Mouse (Mus musculus) neural tube, embryonic 11.5 days (tissue): ENCODE measurements at regions not wholly inside any gene's neighbourhood (a gene's known extent, or its start where the extent isn't known, plus 50 kb on each side); places are given as distances from the start of the nearest gene placed in this dataset.

ENCODE experiments used
- ATAC-seq: fragments of 200-750 bp; cut with Nextera tagmentation; 2 replicates; pipeline ENCODE4 v1.8.0; 2017; ENCODE audit warnings: moderate number of reproducible peaks, mild to moderate bottlenecking, moderate TSS enrichment, moderate library complexity; ENCODE audit not compliant: insufficient read depth, low FRiP score, low TSS enrichment
- DNase-seq: peaks from one replicate; pipeline ENCODE4 v3.0.0-alpha.2; 2015; ENCODE audit warnings: low spot score
- H3K27ac ChIP-seq: fragments of 300-500 bp; sonication (generic); 2 replicates; pipeline ENCODE4 v1.5.1; 2014; ENCODE audit warnings: low read depth, mild to moderate bottlenecking, low read length
- H3K27me3 ChIP-seq: fragments of 300-500 bp; sonication (generic); 2 replicates; pipeline ENCODE4 v1.6.1; 2014; ENCODE audit warnings: mild to moderate bottlenecking, low read length, mixed read lengths; ENCODE audit not compliant: control insufficient read depth, insufficient read depth
- H3K36me3 ChIP-seq: fragments of 300-500 bp; sonication (generic); 2 replicates; pipeline ENCODE4 v1.6.1; 2014; ENCODE audit warnings: mild to moderate bottlenecking, low read length, moderate library complexity, mixed read lengths; ENCODE audit not compliant: control insufficient read depth, insufficient read depth
- H3K4me1 ChIP-seq: fragments of 300-500 bp; sonication (generic); 2 replicates; pipeline ENCODE4 v1.6.1; 2014; ENCODE audit warnings: low read length, mixed read lengths; ENCODE audit not compliant: control insufficient read depth, insufficient read depth
- H3K4me2 ChIP-seq: fragments of 300-500 bp; sonication (generic); 2 replicates; pipeline ENCODE4 v1.6.1; 2014; ENCODE audit warnings: low read depth, mild to moderate bottlenecking, moderate library complexity
- H3K4me3 ChIP-seq: fragments of 300-500 bp; sonication (generic); 2 replicates; pipeline ENCODE4 v1.5.1; 2014; ENCODE audit warnings: low read depth, low read length
- H3K9ac ChIP-seq: fragments of 300-500 bp; sonication (generic); 2 replicates; pipeline ENCODE4 v1.6.1; 2014; ENCODE audit warnings: mild to moderate bottlenecking, low read length
- H3K9me3 ChIP-seq: fragments of 300-500 bp; sonication (generic); 2 replicates; pipeline ENCODE4 v1.6.1; 2016; ENCODE audit warnings: low read length; ENCODE audit not compliant: control insufficient read depth
- WGBS: fragments of 180-500 bp; shearing (Covaris S2); extraction: QIAGEN DNeasy Blood & Tissue Kit; methylation state at CpG from one replicate; pipeline ENCODE4 v1.1.7; 2014; 5-methylcytosine and 5-hydroxymethylcytosine counted together

- no peaks in the 10 kb centered on the region for H3K27me3 ChIP-seq
- no peak overlapping the region for H3K27ac ChIP-seq
- WGBS: 59% methylated on average over 7 of the region's 7 CpGs
- no peaks in the 10 kb centered on the region for H3K36me3 ChIP-seq
- no peak for DNase-seq
- no peak overlapping the region for H3K4me2 ChIP-seq
- no peaks in the 10 kb centered on the region for H3K9me3 ChIP-seq
- 0 out of 2 replicates have a peak, but pooled peaks cover 3% of the 10 kb centered on the region for H3K4me1 ChIP-seq
- no peak overlapping the region for H3K9ac ChIP-seq
- ATAC-seq: peak; percentile 47; the same call in 1 of the 2 replicates
- no peak overlapping the region for H3K4me3 ChIP-seq
These were observed 50.9 kb upstream of the Nxph1 start for GRCm38 (mm10) chr6:8897334-8897733.

GRCm38 (mm10) chr6:8898268-8898667 lies 50.0 kb upstream of the Nxph1 start:
- H3K4me3 ChIP-seq: no peak overlapping the region
- H3K27me3 ChIP-seq: no peaks in the 10 kb centered on the region
- H3K27ac ChIP-seq: no peak overlapping the region
- ATAC-seq (no peak), DNase-seq (no peak)
- H3K9me3 ChIP-seq: no peaks in the 10 kb centered on the region
- 0 out of 2 replicates have a peak, but pooled peaks cover 3% of the 10 kb centered on the region for H3K4me1 ChIP-seq
- H3K36me3 ChIP-seq: no peaks in the 10 kb centered on the region
- no peak overlapping the region for H3K9ac ChIP-seq
- WGBS: 67% methylated on average over 3 of the region's 3 CpGs
- no peak overlapping the region for H3K4me2 ChIP-seq
